Mouse (Mus musculus): ENCODE measurements around the gene Rbm20. TPM values are rescaled to one million over a fixed set of nuclear protein-coding genes. Genes with fewer than 3 reads are reported as not detected.

Rbm20 gene
- total RNA-seq, 1 experiment = 2.5 TPM

DNA sequence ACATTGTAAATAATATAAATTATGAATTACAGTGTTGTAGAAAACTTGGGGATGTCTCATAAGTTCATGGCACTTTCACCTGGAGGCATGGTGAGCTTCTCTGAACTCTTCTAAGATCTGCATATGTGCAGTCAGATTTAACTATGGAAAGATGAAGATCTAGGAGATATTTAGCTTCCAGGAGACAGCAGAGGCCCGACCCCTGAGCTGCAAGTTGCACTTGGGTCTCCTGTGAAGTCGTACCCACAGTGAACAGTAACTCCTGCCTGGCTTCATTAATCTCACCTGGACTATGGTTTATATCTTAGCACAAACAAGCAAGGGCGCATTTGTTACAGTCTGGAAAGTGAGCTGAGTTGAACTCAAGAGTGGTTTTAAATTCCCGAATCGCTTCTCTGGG, 124.3 kb downstream of the Rbm20 start:
- no peak overlapping the region for H3K4me3 ChIP-seq (ENCODE audit: insufficient read depth in 1 of 2, low read depth in 1 of 2, low read length in 2 of 2, poor library complexity in 1 of 2, severe bottlenecking in 1 of 2)
- in situ Hi-C loops (cut with MboI; ENCODE audit: low sequenced_read_pairs in 2 of 2, unreplicated experiment in 2 of 2) = no loop called here
- no peak for DNase-seq (ENCODE audit: low read depth, low spot score)
- H3K9me3 ChIP-seq (ENCODE audit: control insufficient read depth, insufficient read depth, low read depth, low read length) = no peaks in the 10 kb centered on the region
- no peaks in the 10 kb centered on the region for H3K4me1 ChIP-seq (ENCODE audit: control insufficient read depth in 2 of 2, insufficient read depth in 2 of 2, low read length in 2 of 2, poor library complexity in 1 of 2)
- H3K27ac ChIP-seq (ENCODE audit: insufficient read depth, low read depth, low read length, poor library complexity, severe bottlenecking) = no peak overlapping the region
- TF ChIP-seq CHD2 (IDR thresholded peaks at IDR 0.05; ENCODE audit: low read depth, low read length) = no peak
- no peak overlapping the region for H3K9ac ChIP-seq (ENCODE audit: insufficient read depth, low read depth, low read length, poor library complexity, severe bottlenecking)
- H3K36me3 ChIP-seq (ENCODE audit: control insufficient read depth, insufficient read depth, low read length, poor library complexity, severe bottlenecking) = no peaks in the 10 kb centered on the region

DNA sequence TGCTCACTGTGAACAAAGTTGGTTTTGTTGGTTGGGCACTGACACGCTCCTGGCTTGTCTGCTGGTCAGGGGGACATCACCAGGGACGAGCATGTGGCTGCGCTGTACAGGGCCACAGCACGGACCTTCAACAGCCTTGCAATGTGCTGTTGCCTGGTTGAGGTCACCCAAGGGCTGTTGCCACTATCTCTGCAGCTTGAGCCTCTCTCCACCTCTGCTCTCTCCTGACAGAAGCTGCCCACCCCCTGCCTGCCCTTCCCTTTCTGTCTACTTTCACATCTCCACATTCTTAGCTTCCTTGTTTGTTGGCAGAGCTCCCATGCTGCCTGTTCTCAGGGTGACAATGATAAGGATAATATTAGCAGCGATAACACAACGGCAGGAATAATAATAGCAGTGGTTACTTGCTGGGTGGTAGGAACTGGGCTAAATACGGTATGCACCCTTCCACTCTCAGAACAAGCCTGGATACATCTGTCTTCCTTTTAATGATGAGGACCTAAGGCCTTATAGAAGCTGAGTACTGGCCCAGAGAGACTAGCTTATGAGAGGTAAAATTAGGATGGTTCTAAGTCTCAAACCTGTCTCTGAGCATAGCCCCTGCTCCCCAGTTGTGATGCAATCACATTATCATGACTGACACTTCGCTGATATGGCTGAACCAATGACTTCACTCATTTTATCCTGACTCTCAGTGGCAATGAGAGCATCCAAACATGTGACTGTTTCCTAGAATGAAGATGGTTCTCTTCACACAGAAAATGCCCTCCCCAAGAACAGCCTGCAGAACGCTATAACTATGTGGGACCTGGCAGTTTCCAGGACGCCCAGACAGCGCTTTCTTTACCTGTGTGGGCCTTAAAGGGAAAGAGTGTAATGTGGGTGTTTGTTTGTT, 124.9 kb downstream of the Rbm20 start:
- Histone ChIP-seq H3K4me1 (ENCODE audit: control insufficient read depth in 2 of 2, insufficient read depth in 2 of 2, low read length in 2 of 2, poor library complexity in 1 of 2) (no peaks in the 10 kb centered on the region), H3K27ac (ENCODE audit: insufficient read depth, low read depth, low read length, poor library complexity, severe bottlenecking) (no peak overlapping the region), H3K36me3 (ENCODE audit: control insufficient read depth, insufficient read depth, low read length, poor library complexity, severe bottlenecking) (no peaks in the 10 kb centered on the region), H3K4me3 (ENCODE audit: insufficient read depth in 1 of 2, low read depth in 1 of 2, low read length in 2 of 2, poor library complexity in 1 of 2, severe bottlenecking in 1 of 2) (no peak overlapping the region), H3K9me3 (ENCODE audit: control insufficient read depth, insufficient read depth, low read depth, low read length) (no peaks in the 10 kb centered on the region), H3K9ac (ENCODE audit: insufficient read depth, low read depth, low read length, poor library complexity, severe bottlenecking) (no peak overlapping the region)
- in situ Hi-C loops (cut with MboI; ENCODE audit: low sequenced_read_pairs in 2 of 2, unreplicated experiment in 2 of 2) = no loop called here
- DNase-seq (ENCODE audit: low read depth, low spot score) = no peak
- no peak for TF ChIP-seq MAFK (IDR thresholded peaks at IDR 0.05; ENCODE audit: insufficient read depth, low read depth, low read length)
- TF ChIP-seq CHD2 (IDR thresholded peaks at IDR 0.05; ENCODE audit: low read depth, low read length) = no peak
- no peak for TF ChIP-seq ZNF384 (IDR thresholded peaks at IDR 0.05; ENCODE audit: low read depth, low read length)
- TF ChIP-seq HCFC1 (IDR thresholded peaks at IDR 0.05; ENCODE audit: borderline replicate concordance, insufficient read depth, low read length) = no peak
- TF ChIP-seq ZC3H11A (IDR thresholded peaks at IDR 0.05; ENCODE audit: borderline replicate concordance, low read depth, low read length) = no peak

DNA sequence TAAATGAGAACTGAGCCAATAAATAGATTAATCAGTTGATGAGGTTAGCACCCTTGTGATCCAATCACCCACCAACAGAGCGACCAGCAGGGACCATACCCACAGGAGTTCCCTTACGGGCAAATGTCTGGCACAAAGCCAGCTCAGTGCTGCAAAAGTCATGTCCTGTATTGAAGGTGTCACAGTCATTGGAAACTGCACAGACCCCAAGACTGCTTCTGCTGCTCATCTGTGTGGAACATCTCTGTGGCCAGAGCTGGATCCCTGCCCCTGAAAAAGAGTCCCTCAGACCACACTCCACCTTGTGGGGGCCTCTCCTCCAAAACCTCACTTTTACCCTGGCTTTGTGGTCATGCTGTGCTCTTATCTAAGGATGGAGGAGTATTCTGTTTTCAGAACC, 126.8 kb downstream of the Rbm20 start:
- no peak overlapping the region for H3K27ac ChIP-seq (ENCODE audit: insufficient read depth, low read depth, low read length, poor library complexity, severe bottlenecking)
- H3K9ac ChIP-seq (ENCODE audit: insufficient read depth, low read depth, low read length, poor library complexity, severe bottlenecking) = no peak overlapping the region
- no peak overlapping the region for H3K4me3 ChIP-seq (ENCODE audit: insufficient read depth in 1 of 2, low read depth in 1 of 2, low read length in 2 of 2, poor library complexity in 1 of 2, severe bottlenecking in 1 of 2)
- no peaks in the 10 kb centered on the region for H3K4me1 ChIP-seq (ENCODE audit: control insufficient read depth in 2 of 2, insufficient read depth in 2 of 2, low read length in 2 of 2, poor library complexity in 1 of 2)
- no peaks in the 10 kb centered on the region for H3K36me3 ChIP-seq (ENCODE audit: control insufficient read depth, insufficient read depth, low read length, poor library complexity, severe bottlenecking)
- no peaks in the 10 kb centered on the region for H3K9me3 ChIP-seq (ENCODE audit: control insufficient read depth, insufficient read depth, low read depth, low read length)
- in situ Hi-C loops (cut with MboI; ENCODE audit: low sequenced_read_pairs in 2 of 2, unreplicated experiment in 2 of 2) = no loop called here
- TF ChIP-seq MAFK (IDR thresholded peaks at IDR 0.05; ENCODE audit: insufficient read depth, low read depth, low read length) (no peak), ZC3H11A (IDR thresholded peaks at IDR 0.05; ENCODE audit: borderline replicate concordance, low read depth, low read length) (no peak), HCFC1 (IDR thresholded peaks at IDR 0.05; ENCODE audit: borderline replicate concordance, insufficient read depth, low read length) (no peak), ZNF384 (IDR thresholded peaks at IDR 0.05; ENCODE audit: low read depth, low read length) (no peak), CHD2 (IDR thresholded peaks at IDR 0.05; ENCODE audit: low read depth, low read length) (no peak)
- no peak for DNase-seq (ENCODE audit: low read depth, low spot score)

DNA sequence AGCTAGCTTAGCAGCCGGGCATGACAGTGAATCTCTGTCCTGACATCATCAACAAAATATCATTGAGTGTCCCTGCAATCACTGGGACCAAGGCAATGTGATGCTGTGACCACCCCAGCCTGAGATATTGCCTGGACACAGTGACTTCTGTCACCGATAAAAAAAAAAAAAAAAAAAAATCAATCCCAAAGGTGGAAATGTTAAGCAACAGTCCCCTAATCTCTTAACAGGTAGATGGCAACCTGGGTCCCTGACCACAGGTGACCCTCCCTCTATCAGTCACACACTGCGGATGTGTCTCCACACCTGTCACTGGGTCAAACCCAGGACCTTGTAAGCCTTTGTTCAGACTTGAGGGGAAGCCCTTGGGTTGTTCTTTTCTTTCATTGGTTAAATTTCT, 128.0 kb downstream of the Rbm20 start:
- Histone ChIP-seq H3K36me3 (ENCODE audit: control insufficient read depth, insufficient read depth, low read length, poor library complexity, severe bottlenecking) (no peaks in the 10 kb centered on the region), H3K4me1 (ENCODE audit: control insufficient read depth in 2 of 2, insufficient read depth in 2 of 2, low read length in 2 of 2, poor library complexity in 1 of 2) (peaks cover 0 to 2% of the 10 kb centered on the region in 2 experiments; a peak in 1 of 4 replicates), H3K4me3 (ENCODE audit: insufficient read depth in 1 of 2, low read depth in 1 of 2, low read length in 2 of 2, poor library complexity in 1 of 2, severe bottlenecking in 1 of 2) (no peak overlapping the region), H3K9ac (ENCODE audit: insufficient read depth, low read depth, low read length, poor library complexity, severe bottlenecking) (no peak overlapping the region), H3K9me3 (ENCODE audit: control insufficient read depth, insufficient read depth, low read depth, low read length) (no peaks in the 10 kb centered on the region), H3K27ac (ENCODE audit: insufficient read depth, low read depth, low read length, poor library complexity, severe bottlenecking) (no peak overlapping the region)
- no peak for DNase-seq (ENCODE audit: low read depth, low spot score)
- TF ChIP-seq HCFC1 (IDR thresholded peaks at IDR 0.05; ENCODE audit: borderline replicate concordance, insufficient read depth, low read length) (no peak), ZNF384 (IDR thresholded peaks at IDR 0.05; ENCODE audit: low read depth, low read length) (peak; percentile 58; the same call in 1 of the 2 replicates), ZC3H11A (IDR thresholded peaks at IDR 0.05; ENCODE audit: borderline replicate concordance, low read depth, low read length) (no peak), MAFK (IDR thresholded peaks at IDR 0.05; ENCODE audit: insufficient read depth, low read depth, low read length) (no peak), CHD2 (IDR thresholded peaks at IDR 0.05; ENCODE audit: low read depth, low read length) (no peak)
- in situ Hi-C loops (cut with MboI; ENCODE audit: low sequenced_read_pairs in 2 of 2, unreplicated experiment in 2 of 2) = no loop called here
